Mouse (Mus musculus) megakaryocyte, embryonic 14.5 days (primary cell): ENCODE data around the gene Gm43720. TPM values are rescaled to one million over a fixed set of nuclear protein-coding genes. Genes with fewer than 3 reads are reported as not detected.
A peak's percentile ranks its signal among the peaks of the same experiment; 100 is the strongest.

Source experiments
- H3K27me3 ChIP-seq: replicated peaks from 2 replicates; pipeline ENCODE3; 2012; ENCODE audit warnings: inconsistent platforms
- H3K36me3 ChIP-seq: replicated peaks from 2 replicates; pipeline ENCODE3; 2012; ENCODE audit warnings: low read length, inconsistent platforms, mixed read lengths
- H3K4me1 ChIP-seq: 2 replicates; pipeline ENCODE4 v1.6.1; 2012; ENCODE audit warnings: inconsistent platforms
- H3K4me3 ChIP-seq: replicated peaks from 2 replicates; pipeline ENCODE3; 2012; ENCODE audit warnings: moderate library complexity, mild to moderate bottlenecking, inconsistent platforms
- H3K9me3 ChIP-seq: 2 replicates; pipeline ENCODE4 v1.6.1; 2012; ENCODE audit warnings: inconsistent platforms
- FLI1 ChIP-seq: IDR thresholded peaks from 2 replicates; pipeline ENCODE4 v1.6.1; 2012; ENCODE audit warnings: low read length, inconsistent platforms, mixed read lengths
- GATA1 ChIP-seq: IDR thresholded peaks from 3 replicates; pipeline ENCODE4 v1.6.1; 2012; ENCODE audit warnings: mixed read lengths, low read length, inconsistent platforms, borderline replicate concordance
- polyA plus RNA-seq: library from polyadenylated mRNA; stranded (reverse); fragments of >175 nt; gene quantifications from 2 replicates; pipeline ENCODE4 v1.2.3, GENCODE M21; 2012; ENCODE audit warnings: low replicate concordance; ENCODE audit not compliant: insufficient read depth

The Gm43720 gene
- not detected in 2 replicates for polyA plus RNA-seq

DNA sequence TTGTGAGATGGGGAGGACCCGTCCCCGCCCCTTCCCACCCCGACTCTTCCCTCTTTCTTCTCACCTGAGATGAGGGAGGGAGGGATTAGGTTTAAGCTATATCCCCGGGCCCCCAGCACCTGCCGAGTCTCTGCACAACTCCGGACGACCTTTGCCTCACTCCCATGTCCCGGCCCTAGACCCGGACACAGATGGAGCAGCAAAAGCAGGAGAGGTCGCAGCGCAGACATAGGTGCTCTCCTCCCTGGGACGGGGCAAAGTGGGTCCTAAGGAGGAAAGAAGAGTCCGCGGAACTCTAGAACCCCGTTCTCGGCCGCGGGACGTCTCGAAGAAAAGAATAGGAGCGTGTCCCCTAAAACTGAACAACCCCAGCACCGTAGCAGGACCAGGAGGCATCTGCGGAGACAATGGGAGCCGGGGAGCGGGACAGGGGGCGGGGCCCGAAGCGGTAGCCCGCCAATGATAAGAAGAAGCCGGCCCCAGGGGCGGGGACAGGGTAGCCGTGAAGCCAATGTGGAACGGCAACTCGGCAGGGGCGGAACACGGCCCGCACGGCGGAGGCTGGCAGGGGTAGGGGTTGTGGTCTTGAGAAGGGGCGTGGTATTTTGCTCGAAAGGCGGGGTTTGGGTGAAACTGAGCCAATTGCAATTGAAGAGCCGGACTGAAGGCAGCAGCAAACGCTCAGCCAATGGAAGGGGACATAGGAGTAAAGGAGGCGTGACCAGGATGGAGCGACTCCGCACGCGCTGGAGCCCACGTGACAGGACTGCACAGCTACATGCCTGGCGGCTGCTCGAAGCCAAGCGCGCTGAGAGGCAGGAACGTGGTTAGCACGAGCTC is at the start of gene Gm43720, which contains the start of the genes Gpc2 and Stag3:
Gene Gm43720, minus strand, starts transcription at position 374 of the 840 bp plus-strand sequence.
Gene Gpc2, minus strand, starts transcription at position 421 of the 840 bp plus-strand sequence.
Gene Stag3, plus strand, starts transcription at position 656 of the 840 bp plus-strand sequence.
- H3K4me3 ChIP-seq, result peak within 1 kb of the TSS; percentile 92

DNA sequence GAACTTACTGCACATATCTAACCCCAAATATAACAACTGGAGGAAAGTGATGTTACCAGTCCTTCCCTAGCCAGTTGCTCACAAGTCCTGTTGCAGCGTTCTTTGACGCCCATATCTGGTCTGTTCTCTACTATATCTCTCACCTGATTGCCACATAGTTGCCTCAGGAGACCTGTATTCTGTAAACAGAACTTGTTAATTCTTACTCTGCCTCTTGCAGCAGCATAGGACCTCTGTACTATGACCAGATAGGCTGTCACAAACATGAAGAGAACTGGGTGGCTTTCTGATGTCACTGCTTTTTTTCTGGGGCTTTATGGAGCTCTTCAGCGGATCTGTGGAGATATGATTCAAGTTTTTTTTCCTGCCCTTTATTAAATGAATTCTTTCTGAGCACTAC is 33.0 kb upstream of the Gm43720 start:
- Histone ChIP-seq H3K4me3 (no peak overlapping the region), H3K9me3 (peaks cover 1% of the 10 kb centered on the region), H3K36me3 (no peaks in the 10 kb centered on the region), H3K27me3 (no peaks in the 10 kb centered on the region), H3K4me1 (no peaks in the 10 kb centered on the region)
- TF ChIP-seq GATA1, result no peak
- TF ChIP-seq FLI1, result no peak

More for the DNA sequence above, at the start of gene Gm43720, which contains the start of the genes Gpc2 and Stag3:
- peaks cover 66% of the 10 kb centered on the region for H3K4me1 ChIP-seq
- peaks cover 10% of the 10 kb centered on the region for H3K9me3 ChIP-seq
- TF ChIP-seq FLI1 (no peak), GATA1 (no peak)
- no peaks in the 10 kb centered on the region for H3K36me3 ChIP-seq
- H3K27me3 ChIP-seq, result peaks cover 32% of the 10 kb centered on the region

DNA sequence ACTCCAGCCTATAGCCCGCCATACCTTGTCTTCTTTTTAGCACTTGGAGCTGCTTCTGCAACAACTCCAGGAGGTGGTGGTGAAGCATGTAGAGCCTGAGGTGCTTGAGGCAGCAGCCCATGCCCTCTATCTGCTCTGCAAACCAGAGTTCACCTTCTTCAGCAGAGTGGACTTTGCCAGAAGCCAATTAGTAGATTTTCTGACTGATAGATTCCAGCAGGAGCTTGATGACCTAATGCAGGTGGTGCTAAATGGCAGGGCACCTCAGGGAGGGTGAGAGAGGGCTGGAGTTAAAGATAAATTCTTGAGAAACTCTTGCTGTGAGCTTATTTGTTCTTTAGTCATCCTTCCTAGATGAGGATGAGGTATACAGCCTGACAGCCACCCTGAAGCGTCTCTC is 19.9 kb upstream of the Gm43720 start:
- TF ChIP-seq FLI1, result no peak
- TF ChIP-seq GATA1, result no peak
- H3K9me3 ChIP-seq, result no peaks in the 10 kb centered on the region
- peaks cover 11% of the 10 kb centered on the region for H3K4me1 ChIP-seq
- H3K4me3 ChIP-seq, result no peak overlapping the region
- H3K36me3 ChIP-seq, result peaks cover 2% of the 10 kb centered on the region
- no peaks in the 10 kb centered on the region for H3K27me3 ChIP-seq

DNA sequence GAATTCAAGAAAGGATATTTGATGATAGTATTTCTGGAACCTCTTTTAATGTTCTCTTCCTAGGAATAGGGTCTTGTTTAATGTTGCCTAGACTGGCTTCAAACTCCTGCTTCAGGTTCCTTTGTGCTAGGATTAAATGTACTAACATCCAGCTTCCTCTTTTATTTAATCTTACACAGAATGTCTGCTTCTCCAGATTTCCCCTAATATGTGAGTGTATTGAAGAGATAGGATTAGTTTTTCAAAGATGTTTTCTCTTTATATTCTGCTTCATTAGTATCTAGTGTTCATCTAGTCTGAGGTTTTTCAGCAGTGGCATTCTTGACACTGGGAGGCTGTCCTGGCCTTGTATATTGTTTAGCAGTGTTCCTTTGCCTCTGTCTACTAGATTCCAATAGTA is 14.4 kb upstream of the Gm43720 start:
- Histone ChIP-seq H3K36me3 (no peaks in the 10 kb centered on the region), H3K9me3 (no peaks in the 10 kb centered on the region), H3K27me3 (no peaks in the 10 kb centered on the region), H3K4me1 (no peaks in the 10 kb centered on the region), H3K4me3 (no peak overlapping the region)
- TF ChIP-seq GATA1 (no peak), FLI1 (no peak)

DNA sequence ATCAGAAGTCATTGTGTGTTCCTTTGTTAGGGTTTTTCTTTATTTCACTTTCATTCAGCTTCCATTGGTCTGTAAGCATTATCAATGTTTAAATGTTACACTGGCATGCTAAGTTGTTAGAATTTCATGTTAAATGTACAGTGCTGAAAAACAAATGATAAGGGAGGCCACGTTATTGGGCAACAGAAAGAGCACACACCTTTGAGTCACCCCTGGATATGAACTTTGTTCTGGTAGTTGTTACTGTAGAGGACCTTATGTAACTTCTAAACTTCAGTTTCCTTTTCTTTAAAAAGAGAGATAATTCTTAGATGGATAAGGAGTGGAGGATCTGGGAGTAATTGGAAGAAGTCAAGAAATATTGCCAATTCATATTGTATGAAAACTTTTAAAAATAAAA is 11.9 kb upstream of the Gm43720 start:
- TF ChIP-seq FLI1, result no peak
- TF ChIP-seq GATA1, result no peak
- Histone ChIP-seq H3K36me3 (no peaks in the 10 kb centered on the region), H3K4me3 (no peak overlapping the region), H3K27me3 (no peaks in the 10 kb centered on the region), H3K9me3 (peaks cover 3% of the 10 kb centered on the region), H3K4me1 (no peaks in the 10 kb centered on the region)

DNA sequence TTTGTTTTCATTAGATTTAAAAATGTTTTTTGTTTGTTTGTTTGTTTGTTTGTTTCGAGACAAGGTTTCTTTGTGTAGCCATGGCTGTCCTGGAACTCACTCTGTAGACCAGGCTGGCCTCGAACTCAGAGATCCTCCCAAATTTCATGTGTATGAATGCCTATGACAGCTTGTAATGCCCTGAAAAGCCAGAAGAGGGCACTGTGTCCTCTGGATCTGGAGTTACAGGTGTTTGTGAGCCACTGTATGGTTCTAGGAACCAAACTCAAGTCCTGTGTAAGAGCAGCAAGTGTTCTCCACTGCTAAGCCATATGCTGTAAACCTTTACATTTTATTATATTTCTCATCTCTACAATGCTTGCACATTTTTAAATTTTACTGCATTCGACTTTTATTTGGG is 8.1 kb upstream of the Gm43720 start:
- peaks cover 3% of the 10 kb centered on the region for H3K9me3 ChIP-seq
- H3K27me3 ChIP-seq, result no peaks in the 10 kb centered on the region
- no peak overlapping the region for H3K4me3 ChIP-seq
- H3K4me1 ChIP-seq, result no peaks in the 10 kb centered on the region; the same call in 1 of the 2 replicates
- no peak for TF ChIP-seq GATA1
- no peak for TF ChIP-seq FLI1
- H3K36me3 ChIP-seq, result no peaks in the 10 kb centered on the region

DNA sequence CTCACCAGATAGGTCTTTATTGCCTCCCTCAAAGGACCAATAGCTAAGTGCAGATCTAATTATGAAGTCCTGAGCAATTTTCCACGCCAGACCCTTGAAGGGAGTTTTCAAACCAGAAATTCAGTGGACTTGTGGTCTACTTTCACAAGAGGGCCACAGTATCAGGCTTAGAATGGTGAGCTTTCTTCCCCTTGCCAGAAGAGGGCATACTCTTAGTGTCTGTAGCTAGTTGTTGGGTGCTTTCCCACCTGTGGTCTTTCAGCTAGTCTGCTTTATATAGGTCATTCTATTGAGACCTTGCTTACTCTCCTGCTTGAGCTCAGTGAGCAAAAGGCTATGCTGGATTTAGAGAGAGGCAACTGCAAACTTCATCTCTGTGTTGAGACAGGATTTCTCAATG is 3.8 kb upstream of the Gm43720 start:
- no peak overlapping the region for H3K4me3 ChIP-seq
- H3K27me3 ChIP-seq, result peaks cover 25% of the 10 kb centered on the region
- peaks cover 13% of the 10 kb centered on the region for H3K9me3 ChIP-seq
- TF ChIP-seq FLI1 (no peak), GATA1 (no peak)
- H3K4me1 ChIP-seq, result peaks cover 28% of the 10 kb centered on the region
- H3K36me3 ChIP-seq, result no peaks in the 10 kb centered on the region

DNA sequence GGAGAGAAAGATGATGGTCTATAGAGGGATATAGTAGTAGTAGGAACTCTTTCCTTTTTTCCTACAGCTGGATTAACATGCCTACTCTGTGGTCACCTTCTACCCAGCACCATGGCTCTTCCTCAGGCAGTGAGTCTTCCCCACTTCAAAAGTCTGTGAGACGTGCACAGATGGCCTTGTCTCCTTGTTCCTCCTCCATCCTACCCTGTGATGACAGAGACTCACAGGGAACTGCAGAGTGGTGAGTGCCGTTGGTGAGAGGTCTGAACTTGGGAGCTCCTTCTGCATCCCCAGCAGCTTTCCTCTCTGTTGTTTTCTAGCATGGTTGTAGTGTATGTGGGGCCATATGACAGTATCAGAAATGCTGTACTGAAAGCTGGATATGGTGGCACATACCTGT is 2.0 kb upstream of the Gm43720 start:
- no peak overlapping the region for H3K4me3 ChIP-seq
- TF ChIP-seq FLI1 (no peak), GATA1 (no peak)
- H3K9me3 ChIP-seq, result peaks cover 10% of the 10 kb centered on the region

DNA sequence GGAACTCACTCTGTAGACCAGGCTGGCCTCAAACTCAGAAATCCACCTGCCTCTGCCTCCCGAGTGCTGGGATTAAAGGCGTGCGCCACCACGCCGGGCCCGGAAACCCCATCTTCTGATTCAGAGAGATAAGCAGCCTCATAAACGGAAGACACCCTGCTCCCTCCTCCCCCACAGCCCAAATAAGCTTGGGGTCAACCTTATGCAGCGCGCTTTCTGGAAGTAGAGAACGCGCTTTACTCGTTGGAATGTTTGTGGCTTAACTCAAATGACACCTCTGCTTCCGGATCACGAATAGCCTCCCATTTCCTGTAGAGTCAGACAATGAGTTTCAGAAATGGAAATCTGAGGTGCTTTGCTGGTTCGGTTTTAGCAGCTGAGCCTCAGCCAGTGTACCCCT is 1.1 kb upstream of the Gm43720 start:
- TF ChIP-seq GATA1 (no peak), FLI1 (no peak)
- Histone ChIP-seq H3K36me3 (no peaks in the 10 kb centered on the region), H3K9me3 (peaks cover 10% of the 10 kb centered on the region), H3K4me1 (peaks cover 55% of the 10 kb centered on the region), H3K4me3 (peak overlapping the region; percentile 47), H3K27me3 (peaks cover 27% of the 10 kb centered on the region)

More for the DNA sequence above, 2.0 kb upstream of the Gm43720 start:
- H3K36me3 ChIP-seq, result no peaks in the 10 kb centered on the region
- H3K4me1 ChIP-seq, result peaks cover 46% of the 10 kb centered on the region
- H3K27me3 ChIP-seq, result peaks cover 27% of the 10 kb centered on the region

DNA sequence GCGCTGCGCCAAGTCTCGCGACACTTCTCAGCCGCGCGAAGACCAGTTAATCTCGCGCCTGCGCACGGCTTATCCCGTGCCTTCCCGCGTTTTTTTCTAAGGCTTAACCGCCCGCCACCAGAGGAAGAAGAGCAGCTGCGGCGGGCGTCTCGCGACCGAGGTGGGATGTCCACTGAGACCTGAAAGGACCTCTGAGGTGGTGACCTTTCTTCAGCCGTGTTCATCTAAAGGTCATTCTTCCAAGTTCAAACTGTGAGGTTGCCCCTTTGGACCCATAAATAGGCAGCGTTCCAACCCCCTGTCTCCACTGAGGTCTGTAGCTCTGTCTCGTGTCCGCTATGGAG is 639 bp upstream of the Gm43720 start:
- Histone ChIP-seq H3K9me3 (peaks cover 10% of the 10 kb centered on the region), H3K4me1 (peaks cover 60% of the 10 kb centered on the region), H3K4me3 (peak overlapping the region; percentile 92), H3K27me3 (peaks cover 31% of the 10 kb centered on the region), H3K36me3 (no peaks in the 10 kb centered on the region)
- TF ChIP-seq GATA1 (no peak), FLI1 (no peak)
